In genomic region chr2:132701451-132701886, GRCm38 (mm10) we compare ENCODE assay signal across 8 mouse cellular contexts. TPM values are rescaled to one million over a fixed set of nuclear protein-coding genes. Genes with fewer than 3 reads are reported as not detected.
DNase-seq lines count a peak whose midpoint lies in the region; ATAC-seq and TF ChIP-seq lines count a peak whose summit lies in the region.

No protein-coding gene starts in this region.

- no peaks in the 10 kb centered on the region for H3K27me3 ChIP-seq in forebrain, embryonic 10.5 days (ENCODE audit: poor library complexity, severe bottlenecking)
- H3K27me3 ChIP-seq in lung, postnatal 0 days (replicated peaks; ENCODE audit: insufficient read depth, low read length): no peaks in the 10 kb centered on the region

- H3K9ac ChIP-seq in lung, postnatal 0 days (replicated peaks; ENCODE audit: low read depth): no peak overlapping the region

- peak; percentile 87 for TF ChIP-seq CTCF in lung, postnatal 0 days (IDR thresholded peaks at IDR 0.05)

- no peak overlapping the region for H3K27ac ChIP-seq in forebrain, embryonic 10.5 days
- H3K27ac ChIP-seq in lung, postnatal 0 days (ENCODE audit: low read length): no peak overlapping the region

- no peak overlapping the region for H3K4me2 ChIP-seq in lung, postnatal 0 days (replicated peaks; ENCODE audit: low read depth, low read length)

- TF ChIP-seq EP300 in lung, postnatal 0 days (IDR thresholded peaks at IDR 0.05): no peak

- H3K9me3 ChIP-seq in forebrain, embryonic 10.5 days: no peaks in the 10 kb centered on the region
- no peaks in the 10 kb centered on the region for H3K9me3 ChIP-seq in lung, postnatal 0 days (ENCODE audit: low read length)

- ATAC-seq in lung, postnatal 0 days: peak; percentile 61

- DNase-seq in MN1 (ENCODE audit: low spot score): peak; percentile 57
- DNase-seq in c-Kit-positive CD71-negative TER-119-negative erythroid progenitor cells, embryonic 14.5 days (ENCODE audit: low read depth): peak; percentile 56
- DNase-seq in forebrain, embryonic 10.5 days (ENCODE audit: extremely low spot score, low spot score): peak; percentile 70
- DNase-seq in heart, postnatal 4 days: peak; percentile 86
- peak; percentile 67 for DNase-seq in layer of hippocampus, adult 9-10 months (ENCODE audit: low spot score)
- peak; percentile 65 for DNase-seq in lung, postnatal 0 days (ENCODE audit: low spot score)
- DNase-seq in ovary, postnatal 36 days (ENCODE audit: low spot score): peak; percentile 70
- peak; percentile 42 to 54 for DNase-seq in urinary bladder, postnatal 36 days (ENCODE audit: low spot score in 2 of 2)

- 29% methylated on average over 7 of the region's 7 CpGs for WGBS in forebrain, embryonic 10.5 days
- 18% methylated on average over 7 of the region's 7 CpGs for WGBS in lung, postnatal 0 days

- H3K4me1 ChIP-seq in forebrain, embryonic 10.5 days: peaks cover 8% of the 10 kb centered on the region
- H3K4me1 ChIP-seq in lung, postnatal 0 days (ENCODE audit: insufficient read depth, low read depth, low read length): no peaks in the 10 kb centered on the region

- no peak overlapping the region for H3K4me3 ChIP-seq in forebrain, embryonic 10.5 days
- no peak overlapping the region for H3K4me3 ChIP-seq in lung, postnatal 0 days (ENCODE audit: low read depth, low read length)

- H3K36me3 ChIP-seq in forebrain, embryonic 10.5 days (replicated peaks): no peaks in the 10 kb centered on the region; the same call in 1 of the 2 replicates
- H3K36me3 ChIP-seq in lung, postnatal 0 days (ENCODE audit: insufficient read depth, low read length): no peaks in the 10 kb centered on the region

RNA-seq across cellular contexts. Expression of gene Shld1, which starts 14.7 kb away (rescaled TPM):
- 15.1 and 16.0 TPM in 2 replicates for polyA plus RNA-seq in forebrain, embryonic 10.5 days (2016; fragmentation: Nextera tagmentation; extraction: Ambion mirVana)
- 1 to 10 TPM; 5.3 to 7.4 TPM for total RNA-seq in heart, postnatal 4 days (2021)
- polyA plus RNA-seq in lung, postnatal 0 days (2015; fragmentation: Nextera tagmentation; extraction: Ambion mirVana): 17.2 and 19.8 TPM in 2 replicates
